Mouse (Mus musculus) cerebellum, adult 2 months (tissue): ENCODE data around the gene Mamdc4.

ENCODE experiments used
- CTCF ChIP-seq: fragments of 200-500 bp; IDR thresholded peaks from 2 replicates; pipeline ENCODE4 v1.5.1; 2011; ENCODE audit warnings: low read depth, mild to moderate bottlenecking, control low read depth, low read length, moderate library complexity, borderline replicate concordance; ENCODE audit not compliant: insufficient read depth
- POLR2A ChIP-seq: fragments of 200-500 bp; IDR thresholded peaks from 2 replicates; pipeline ENCODE4 v1.6.1; 2011; ENCODE audit warnings: low read length, control low read depth, borderline replicate concordance; ENCODE audit not compliant: insufficient read depth

DNA sequence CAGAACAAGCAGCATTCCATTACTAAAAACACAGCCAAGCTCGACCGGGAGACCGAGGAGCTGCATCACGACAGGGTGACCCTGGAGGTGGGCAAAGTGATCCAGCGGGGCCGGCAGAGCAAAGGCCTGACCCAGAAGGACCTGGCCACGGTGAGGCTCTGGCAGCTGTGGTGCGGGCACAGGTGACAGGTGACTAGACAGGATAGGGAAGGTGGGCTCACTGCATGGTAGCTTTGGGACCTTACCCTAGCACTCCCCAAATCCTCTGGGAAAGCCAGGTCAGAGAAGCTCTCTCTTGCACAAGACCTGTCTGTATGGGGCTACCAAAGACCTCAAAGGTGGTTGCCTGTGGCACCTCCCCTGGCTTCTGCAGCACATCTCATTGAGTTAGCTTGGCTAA lies 14.1 kb downstream of the Mamdc4 start:
- TF ChIP-seq CTCF = no peak
- no peak for TF ChIP-seq POLR2A
